Mouse (Mus musculus): ENCODE results near the gene Chst3. TPM values are rescaled to one million over a fixed set of nuclear protein-coding genes. Genes with fewer than 3 reads are reported as not detected.

Chst3 gene
- polyA plus RNA-seq, 2 experiments, result 0.09 to 0.13 TPM

GRCm38 (mm10) chr10:60207166-60207705, 11.8 kb downstream of the Chst3 start:
- Histone ChIP-seq H3K27me3 (ENCODE audit: control insufficient read depth, insufficient read depth, low read length) (no peaks in the 10 kb centered on the region), H3K4me3 (ENCODE audit: insufficient read depth in 1 of 2, low read depth in 2 of 2, low read length in 2 of 2) (no peak overlapping the region), H3K4me1 (replicated peaks; ENCODE audit: control insufficient read depth in 2 of 2, insufficient read depth in 2 of 2, low read length in 1 of 2) (no peaks in the 10 kb centered on the region; a peak in 1 of 4 replicates), H3K9me3 (ENCODE audit: control insufficient read depth, low read length) (no peaks in the 10 kb centered on the region), H3K9ac (replicated peaks) (no peak overlapping the region), H3K4me2 (ENCODE audit: low read depth) (no peak overlapping the region), H3K36me3 (replicated peaks; ENCODE audit: control insufficient read depth, insufficient read depth, low read depth) (no peaks in the 10 kb centered on the region), H3K27ac (no peak overlapping the region)
- no peak for ATAC-seq (ENCODE audit: insufficient read depth)
- TF ChIP-seq CTCF (IDR thresholded peaks at IDR 0.05; ENCODE audit: low read depth) (no peak), EP300 (IDR thresholded peaks at IDR 0.05; ENCODE audit: low read depth) (no peak)
- WGBS (ENCODE audit: insufficient replicate concordance), result 65% methylated on average over 8 of the region's 8 CpGs
- DNase-seq (ENCODE audit: low read depth in 3 of 3, low spot score in 3 of 3), result no peak

GRCm38 (mm10) chr10:60205601-60206241, 13.3 kb downstream of the Chst3 start:
- ATAC-seq (ENCODE audit: insufficient read depth) (no peak), DNase-seq (ENCODE audit: low read depth in 3 of 3, low spot score in 3 of 3) (no peak)
- Histone ChIP-seq H3K36me3 (replicated peaks; ENCODE audit: control insufficient read depth, insufficient read depth, low read depth) (no peaks in the 10 kb centered on the region), H3K9ac (replicated peaks) (no peak overlapping the region), H3K4me3 (ENCODE audit: insufficient read depth in 1 of 2, low read depth in 2 of 2, low read length in 2 of 2) (no peak overlapping the region), H3K4me1 (replicated peaks; ENCODE audit: control insufficient read depth in 2 of 2, insufficient read depth in 2 of 2, low read length in 1 of 2) (no peaks in the 10 kb centered on the region; a peak in 1 of 4 replicates), H3K4me2 (ENCODE audit: low read depth) (no peak overlapping the region), H3K9me3 (ENCODE audit: control insufficient read depth, low read length) (no peaks in the 10 kb centered on the region), H3K27ac (no peak overlapping the region), H3K27me3 (ENCODE audit: control insufficient read depth, insufficient read depth, low read length) (no peaks in the 10 kb centered on the region)
- TF ChIP-seq CTCF (IDR thresholded peaks at IDR 0.05; ENCODE audit: low read depth) (no peak), EP300 (IDR thresholded peaks at IDR 0.05; ENCODE audit: low read depth) (no peak)
- 33% methylated on average over 9 of the region's 9 CpGs for WGBS (ENCODE audit: insufficient replicate concordance)

- WGBS (ENCODE audit: insufficient replicate concordance), result 31% methylated on average over 5 of the region's 5 CpGs
- TF ChIP-seq CTCF (IDR thresholded peaks at IDR 0.05; ENCODE audit: low read depth) (no peak), EP300 (IDR thresholded peaks at IDR 0.05; ENCODE audit: low read depth) (no peak)
- Histone ChIP-seq H3K9me3 (ENCODE audit: control insufficient read depth, low read length) (no peaks in the 10 kb centered on the region), H3K9ac (replicated peaks) (no peak overlapping the region), H3K27me3 (ENCODE audit: control insufficient read depth, insufficient read depth, low read length) (no peaks in the 10 kb centered on the region), H3K27ac (no peak overlapping the region), H3K4me2 (ENCODE audit: low read depth) (no peak overlapping the region), H3K4me1 (replicated peaks; ENCODE audit: control insufficient read depth in 2 of 2, insufficient read depth in 2 of 2, low read length in 1 of 2) (no peaks in the 10 kb centered on the region; a peak in 1 of 4 replicates), H3K36me3 (replicated peaks; ENCODE audit: control insufficient read depth, insufficient read depth, low read depth) (no peaks in the 10 kb centered on the region), H3K4me3 (ENCODE audit: insufficient read depth in 1 of 2, low read depth in 2 of 2, low read length in 2 of 2) (no peak overlapping the region)
- ATAC-seq (ENCODE audit: insufficient read depth) (no peak), DNase-seq (ENCODE audit: low read depth in 3 of 3, low spot score in 3 of 3) (no peak)
Observed at GRCm38 (mm10) chr10:60202785-60203184, 16.3 kb downstream of the Chst3 start.

GRCm38 (mm10) chr10:60200996-60201395, 18.1 kb downstream of the Chst3 start:
- Histone ChIP-seq H3K4me2 (ENCODE audit: low read depth) (no peak overlapping the region), H3K27ac (no peak overlapping the region), H3K9ac (replicated peaks) (no peak overlapping the region), H3K36me3 (replicated peaks; ENCODE audit: control insufficient read depth, insufficient read depth, low read depth) (no peaks in the 10 kb centered on the region), H3K4me1 (replicated peaks; ENCODE audit: control insufficient read depth in 2 of 2, insufficient read depth in 2 of 2, low read length in 1 of 2) (no peaks in the 10 kb centered on the region; a peak in 1 of 4 replicates), H3K4me3 (ENCODE audit: insufficient read depth in 1 of 2, low read depth in 2 of 2, low read length in 2 of 2) (no peak overlapping the region), H3K27me3 (ENCODE audit: control insufficient read depth, insufficient read depth, low read length) (no peaks in the 10 kb centered on the region), H3K9me3 (ENCODE audit: control insufficient read depth, low read length) (no peaks in the 10 kb centered on the region)
- DNase-seq (ENCODE audit: low read depth in 3 of 3, low spot score in 3 of 3) (no peak), ATAC-seq (ENCODE audit: insufficient read depth) (no peak)
- WGBS (ENCODE audit: insufficient replicate concordance), result 62% methylated on average over 6 of the region's 6 CpGs
- no peak for TF ChIP-seq CTCF (IDR thresholded peaks at IDR 0.05; ENCODE audit: low read depth)
- no peak for TF ChIP-seq EP300 (IDR thresholded peaks at IDR 0.05; ENCODE audit: low read depth)

GRCm38 (mm10) chr10:60199378-60199777, 19.7 kb downstream of the Chst3 start:
- H3K4me2 ChIP-seq (ENCODE audit: low read depth), result no peak overlapping the region

More at GRCm38 (mm10) chr10:60199378-60199777, 19.7 kb downstream of the Chst3 start:
- H3K36me3 ChIP-seq (replicated peaks; ENCODE audit: control insufficient read depth, insufficient read depth, low read depth), result no peaks in the 10 kb centered on the region
- no peak overlapping the region for H3K9ac ChIP-seq (replicated peaks)
- ATAC-seq (ENCODE audit: insufficient read depth) (no peak), DNase-seq (ENCODE audit: low read depth in 3 of 3, low spot score in 3 of 3) (no peak)
- no peak for TF ChIP-seq EP300 (IDR thresholded peaks at IDR 0.05; ENCODE audit: low read depth)
- no peak for TF ChIP-seq CTCF (IDR thresholded peaks at IDR 0.05; ENCODE audit: low read depth)
- H3K9me3 ChIP-seq (ENCODE audit: control insufficient read depth, low read length), result no peaks in the 10 kb centered on the region
- H3K27me3 ChIP-seq (ENCODE audit: control insufficient read depth, insufficient read depth, low read length), result no peaks in the 10 kb centered on the region
- H3K4me1 ChIP-seq (replicated peaks; ENCODE audit: control insufficient read depth in 2 of 2, insufficient read depth in 2 of 2, low read length in 1 of 2), result no peaks in the 10 kb centered on the region; a peak in 1 of 4 replicates
- H3K27ac ChIP-seq, result no peak overlapping the region
- H3K4me3 ChIP-seq (ENCODE audit: insufficient read depth in 1 of 2, low read depth in 2 of 2, low read length in 2 of 2), result no peak overlapping the region
- WGBS (ENCODE audit: insufficient replicate concordance), result 60% methylated on average over 6 of the region's 6 CpGs
